Mouse (Mus musculus) neural tube, embryonic 14.5 days (tissue): ENCODE data around the gene Olfr1047. TPM values are rescaled to one million over a fixed set of nuclear protein-coding genes. Genes with fewer than 3 reads are reported as not detected.
"Not testable (repeated sequence)": the region's sequence is repeated elsewhere in the genome, so short reads cannot be mapped to it uniquely, and the experiment has no call there.

Experiments used
- ATAC-seq: fragments of 200-750 bp; cut with Nextera tagmentation; 2 replicates; pipeline ENCODE4 v1.8.0; 2017; ENCODE audit warnings: low read depth, mild to moderate bottlenecking, moderate TSS enrichment, moderate library complexity
- H3K27ac ChIP-seq: fragments of 300-500 bp; sonication (generic); 2 replicates; pipeline ENCODE4 v1.5.1; 2014; ENCODE audit warnings: low read depth, mild to moderate bottlenecking, control low read depth, low read length, moderate library complexity, mixed read lengths
- H3K27me3 ChIP-seq: fragments of 300-500 bp; sonication (generic); 2 replicates; pipeline ENCODE4 v1.6.1; 2014; ENCODE audit warnings: low read length; ENCODE audit not compliant: control insufficient read depth, insufficient read depth
- H3K36me3 ChIP-seq: fragments of 300-500 bp; sonication (generic); 2 replicates; pipeline ENCODE4 v1.6.1; 2014; ENCODE audit warnings: low read length, mixed read lengths; ENCODE audit not compliant: control insufficient read depth, insufficient read depth
- H3K4me1 ChIP-seq: fragments of 300-500 bp; sonication (generic); 2 replicates; pipeline ENCODE4 v1.6.1; 2014; ENCODE audit warnings: low read length; ENCODE audit not compliant: control insufficient read depth, insufficient read depth
- H3K4me2 ChIP-seq: fragments of 300-500 bp; sonication (generic); 2 replicates; pipeline ENCODE4 v1.6.1; 2014; ENCODE audit warnings: mild to moderate bottlenecking, low read depth, low read length, control low read depth
- H3K4me3 ChIP-seq: fragments of 300-500 bp; sonication (generic); 2 replicates; pipeline ENCODE4 v1.5.1; 2014; ENCODE audit warnings: low read depth, low read length, control low read depth, mixed read lengths
- H3K9ac ChIP-seq: fragments of 300-500 bp; sonication (generic); replicated peaks from 2 replicates; pipeline ENCODE4 v1.6.1; 2014; ENCODE audit warnings: low read depth, mild to moderate bottlenecking, control low read depth, low read length, mixed read lengths
- H3K9me3 ChIP-seq: fragments of 300-500 bp; sonication (generic); 2 replicates; pipeline ENCODE4 v1.6.1; 2016; ENCODE audit warnings: low read length; ENCODE audit not compliant: control insufficient read depth
- WGBS: fragments of 180-500 bp; shearing (Covaris S2); extraction: QIAGEN DNeasy Blood & Tissue Kit; methylation state at CpG from one replicate; pipeline ENCODE4 v1.1.7; 2014; 5-methylcytosine and 5-hydroxymethylcytosine counted together
- polyA plus RNA-seq: library from polyadenylated mRNA; unstranded; fragments of >200 nt; fragmentation: Nextera tagmentation; extraction: Ambion mirVana; gene quantifications from 2 replicates; pipeline ENCODE4 v1.2.1, GENCODE M21; 2014

The Olfr1047 gene
- polyA plus RNA-seq = not detected in 2 replicates

GRCm38 (mm10) chr2:86231301-86231700 lies at the start of gene Olfr1047:
TSS of gene Olfr1047 (minus strand) at chr2:86231401.
- H3K4me2 ChIP-seq = no peak within 1 kb of the TSS
- no peak within 1 kb of the TSS for H3K4me3 ChIP-seq
- H3K9me3 ChIP-seq = no peaks in the 10 kb centered on the region
- no peaks in the 10 kb centered on the region for H3K27me3 ChIP-seq
- 95% methylated on average over 1 of the region's 1 CpGs for WGBS
- no peaks in the 10 kb centered on the region for H3K4me1 ChIP-seq
- ATAC-seq = no peak
- no peak within 1 kb of the TSS for H3K27ac ChIP-seq
- H3K36me3 ChIP-seq = no peaks in the 10 kb centered on the region
- no peak within 1 kb of the TSS for H3K9ac ChIP-seq

- H3K9me3 ChIP-seq, ATAC-seq, H3K27me3 ChIP-seq: not testable (repeated sequence)
Measured at GRCm38 (mm10) chr2:86278988-86279387, 47.8 kb upstream of the Olfr1047 start, which contains the start of gene Olfr1051. TSS of gene Olfr1051 (minus strand) at chr2:86279088.

GRCm38 (mm10) chr2:86258228-86258627 lies 27.0 kb upstream of the Olfr1047 start, which contains the start of gene Olfr1049:
TSS of gene Olfr1049 (minus strand) at chr2:86258328.
- ATAC-seq, H3K36me3 ChIP-seq, H3K27me3 ChIP-seq, H3K4me1 ChIP-seq, H3K4me2 ChIP-seq, H3K4me3 ChIP-seq, H3K9ac ChIP-seq, H3K27ac ChIP-seq, H3K9me3 ChIP-seq: not testable (repeated sequence)

More at GRCm38 (mm10) chr2:86278988-86279387, 47.8 kb upstream of the Olfr1047 start, which contains the start of gene Olfr1051:
- not testable (repeated sequence) for H3K27ac ChIP-seq, H3K4me1 ChIP-seq, H3K4me2 ChIP-seq, H3K9ac ChIP-seq, H3K36me3 ChIP-seq, H3K4me3 ChIP-seq

GRCm38 (mm10) chr2:86240189-86240588 lies 9.0 kb upstream of the Olfr1047 start, which contains the start of gene Olfr1048:
TSS of gene Olfr1048 (minus strand) at chr2:86240289.
- Histone ChIP-seq H3K27ac (no peak within 1 kb of the TSS), H3K4me3 (no peak within 1 kb of the TSS), H3K36me3 (no peaks in the 10 kb centered on the region), H3K4me2 (no peak within 1 kb of the TSS), H3K4me1 (no peaks in the 10 kb centered on the region), H3K27me3 (no peaks in the 10 kb centered on the region), H3K9me3 (no peaks in the 10 kb centered on the region), H3K9ac (no peak within 1 kb of the TSS)
- no peak for ATAC-seq

- Histone ChIP-seq H3K9ac (no peak within 1 kb of the TSS), H3K36me3 (no peaks in the 10 kb centered on the region), H3K4me3 (no peak within 1 kb of the TSS), H3K27ac (no peak within 1 kb of the TSS), H3K4me1 (no peaks in the 10 kb centered on the region), H3K27me3 (no peaks in the 10 kb centered on the region), H3K9me3 (no peaks in the 10 kb centered on the region), H3K4me2 (no peak within 1 kb of the TSS)
- 69% methylated on average over 2 of the region's 2 CpGs for WGBS
- ATAC-seq = no peak
Measured at GRCm38 (mm10) chr2:86219214-86219613, 12.0 kb downstream of the Olfr1047 start, which contains the start of gene Olfr1046. TSS of gene Olfr1046 (minus strand) at chr2:86219314.

GRCm38 (mm10) chr2:86202909-86203308 lies 28.3 kb downstream of the Olfr1047 start, which contains the start of gene Olfr1045:
TSS of gene Olfr1045 (minus strand) at chr2:86203009.
- H3K27me3 ChIP-seq = no peaks in the 10 kb centered on the region
- no peak within 1 kb of the TSS for H3K27ac ChIP-seq
- H3K9ac ChIP-seq = no peak within 1 kb of the TSS
- no peak within 1 kb of the TSS for H3K4me2 ChIP-seq
- ATAC-seq = no peak
- no peak within 1 kb of the TSS for H3K4me3 ChIP-seq
- H3K36me3 ChIP-seq = no peaks in the 10 kb centered on the region
- H3K4me1 ChIP-seq = no peaks in the 10 kb centered on the region
- no peaks in the 10 kb centered on the region for H3K9me3 ChIP-seq

- no peak overlapping the region for H3K4me3 ChIP-seq
- ATAC-seq = no peak
- no peaks in the 10 kb centered on the region for H3K4me1 ChIP-seq
- H3K4me2 ChIP-seq = no peak overlapping the region
- H3K36me3 ChIP-seq = no peaks in the 10 kb centered on the region
- no peaks in the 10 kb centered on the region for H3K9me3 ChIP-seq
- H3K27me3 ChIP-seq = no peaks in the 10 kb centered on the region
- no peak overlapping the region for H3K9ac ChIP-seq
- no peak overlapping the region for H3K27ac ChIP-seq
- WGBS = 41% methylated on average over 1 of the region's 1 CpGs
Measured at GRCm38 (mm10) chr2:86195863-86196262, 35.3 kb downstream of the Olfr1047 start.

- Histone ChIP-seq H3K27ac (no peak within 1 kb of the TSS), H3K9ac (no peak within 1 kb of the TSS)
- no peak for ATAC-seq
Measured at GRCm38 (mm10) chr2:86185583-86185982, 45.6 kb downstream of the Olfr1047 start, which contains the start of gene Olfr52. TSS of gene Olfr52 (minus strand) at chr2:86185683.

GRCm38 (mm10) chr2:86179950-86180349 lies 51.3 kb downstream of the Olfr1047 start:
- ATAC-seq = no peak
- H3K9ac ChIP-seq = no peak overlapping the region
- H3K27me3 ChIP-seq = no peaks in the 10 kb centered on the region
- WGBS = 82% methylated on average over 3 of the region's 3 CpGs
- H3K27ac ChIP-seq = no peak overlapping the region
- H3K4me1 ChIP-seq = no peaks in the 10 kb centered on the region
- H3K4me3 ChIP-seq = no peak overlapping the region
- no peaks in the 10 kb centered on the region for H3K9me3 ChIP-seq
- H3K4me2 ChIP-seq = no peak overlapping the region
- no peaks in the 10 kb centered on the region for H3K36me3 ChIP-seq

More at GRCm38 (mm10) chr2:86185583-86185982, 45.6 kb downstream of the Olfr1047 start, which contains the start of gene Olfr52:
- no peak within 1 kb of the TSS for H3K4me3 ChIP-seq
- H3K36me3 ChIP-seq = no peaks in the 10 kb centered on the region
- H3K4me2 ChIP-seq = no peak within 1 kb of the TSS
- H3K9me3 ChIP-seq = no peaks in the 10 kb centered on the region
- no peaks in the 10 kb centered on the region for H3K27me3 ChIP-seq
- H3K4me1 ChIP-seq = no peaks in the 10 kb centered on the region
